8 mouse cellular contexts compared by ENCODE assay signal in the genomic region with DNA sequence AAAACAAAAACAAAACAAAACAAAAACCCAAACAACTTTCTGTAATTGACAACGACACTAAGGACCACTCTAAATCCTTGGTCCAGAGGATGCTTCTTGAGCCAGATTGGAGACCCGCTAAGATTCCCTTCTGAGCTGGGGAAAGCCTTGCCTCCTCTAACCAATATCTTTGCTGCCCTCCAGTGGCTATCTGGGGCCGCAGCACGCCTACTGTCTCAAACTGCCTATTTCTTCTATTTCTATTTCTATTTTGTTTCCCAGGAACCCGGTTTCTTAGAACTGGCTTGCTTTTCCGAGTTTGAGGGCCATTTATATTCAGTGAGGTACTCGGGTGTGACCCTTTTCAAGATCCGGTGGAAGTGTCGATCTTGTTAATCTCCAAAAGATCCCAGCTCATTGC. TPM values are rescaled to one million over a fixed set of nuclear protein-coding genes. Genes with fewer than 3 reads are reported as not detected.
A peak's percentile ranks its signal among the peaks of the same experiment; 100 is the strongest.
DNase-seq lines count a peak whose midpoint lies in the region; ATAC-seq and TF ChIP-seq lines count a peak whose summit lies in the region.

No protein-coding gene starts in this region.

- no peak overlapping the region for H3K9ac ChIP-seq in liver, embryonic 14.5 days (replicated peaks)
- no peak overlapping the region for H3K9ac ChIP-seq in neural tube, embryonic 11.5 days (ENCODE audit: low read length)

- peak; percentile 76 for DNase-seq in adipocyte (ENCODE audit: low spot score)
- DNase-seq in gastrocnemius, postnatal 4 days (ENCODE audit: low spot score in 2 of 2), result peak; percentile 40 to 78
- peak; percentile 89 for DNase-seq in kidney, postnatal 10 days
- peak in 2 of 3 experiments; percentile 11 to 27 for DNase-seq in liver, embryonic 14.5 days (ENCODE audit: low read depth in 3 of 3, low spot score in 3 of 3)
- DNase-seq in neural tube, embryonic 11.5 days (ENCODE audit: low spot score), result peak; percentile 77

- H3K27ac ChIP-seq in cortical plate, adult 2 months (ENCODE audit: insufficient read depth, low read length), result no peak overlapping the region
- H3K27ac ChIP-seq in liver, embryonic 14.5 days, result no peak overlapping the region
- H3K27ac ChIP-seq in neural tube, embryonic 11.5 days (ENCODE audit: low read depth, low read length), result no peak overlapping the region
- H3K27ac ChIP-seq in testis, adult 2 months (ENCODE audit: control insufficient read depth, insufficient read depth, low read depth, low read length), result no peak overlapping the region

- H3K4me1 ChIP-seq in cortical plate, adult 2 months (ENCODE audit: control insufficient read depth, insufficient read depth, low read length), result no peaks in the 10 kb centered on the region
- H3K4me1 ChIP-seq in liver, embryonic 14.5 days (replicated peaks; ENCODE audit: control insufficient read depth in 2 of 2, insufficient read depth in 2 of 2, low read length in 1 of 2), result no peaks in the 10 kb centered on the region
- H3K4me1 ChIP-seq in neural tube, embryonic 11.5 days (ENCODE audit: control insufficient read depth, insufficient read depth, low read length), result no peaks in the 10 kb centered on the region
- no peaks in the 10 kb centered on the region for H3K4me1 ChIP-seq in testis, adult 2 months (ENCODE audit: control insufficient read depth, insufficient read depth, low read length)

- peak; percentile 49 for TF ChIP-seq CTCF in C2C12 (IDR thresholded peaks at IDR 0.05; ENCODE audit: control insufficient read depth, insufficient read depth, insufficient read length)
- TF ChIP-seq CTCF in cortical plate, adult 2 months (IDR thresholded peaks at IDR 0.05; ENCODE audit: extremely low read depth, insufficient read depth, low read length), result peak; percentile 81
- TF ChIP-seq CTCF in liver, embryonic 14.5 days (IDR thresholded peaks at IDR 0.05; ENCODE audit: low read depth), result peak; percentile 67
- TF ChIP-seq CTCF in testis, adult 2 months (IDR thresholded peaks at IDR 0.05; ENCODE audit: control insufficient read depth, insufficient read depth, insufficient replicate concordance, low read depth, low read length), result peak; percentile 63; the same call in 1 of the 2 replicates

- no peaks in the 10 kb centered on the region for H3K79me3 ChIP-seq in C2C12 (ENCODE audit: low read depth)

- H3K79me2 ChIP-seq in C2C12 (ENCODE audit: control insufficient read depth, insufficient read depth), result no peaks in the 10 kb centered on the region

- no peaks in the 10 kb centered on the region for H3K27me3 ChIP-seq in C2C12 (ENCODE audit: control insufficient read depth, insufficient read depth, insufficient read length)
- H3K27me3 ChIP-seq in liver, embryonic 14.5 days (ENCODE audit: control insufficient read depth, insufficient read depth, low read length), result no peaks in the 10 kb centered on the region
- H3K27me3 ChIP-seq in neural tube, embryonic 11.5 days (ENCODE audit: control insufficient read depth, insufficient read depth, low read length), result no peaks in the 10 kb centered on the region
- H3K27me3 ChIP-seq in testis, adult 2 months (ENCODE audit: control insufficient read depth, insufficient read depth, low read length), result no peaks in the 10 kb centered on the region

- no peak overlapping the region for H3K4me2 ChIP-seq in liver, embryonic 14.5 days (ENCODE audit: low read depth)
- no peak overlapping the region for H3K4me2 ChIP-seq in neural tube, embryonic 11.5 days (ENCODE audit: low read depth)

- WGBS in liver, embryonic 14.5 days (ENCODE audit: insufficient replicate concordance), result 7% methylated on average over 9 of the region's 9 CpGs
- 22% methylated on average over 9 of the region's 9 CpGs for WGBS in neural tube, embryonic 11.5 days

- H3K9me3 ChIP-seq in liver, embryonic 14.5 days (ENCODE audit: control insufficient read depth, low read length), result no peaks in the 10 kb centered on the region
- H3K9me3 ChIP-seq in neural tube, embryonic 11.5 days (ENCODE audit: control insufficient read depth, low read length), result no peaks in the 10 kb centered on the region

- TF ChIP-seq POLR2A in cortical plate, adult 2 months (IDR thresholded peaks at IDR 0.05; ENCODE audit: extremely low read depth, insufficient read depth, low read length), result no peak
- no peak for TF ChIP-seq POLR2A in testis, adult 2 months (IDR thresholded peaks at IDR 0.05; ENCODE audit: control insufficient read depth, low read depth, low read length)

- no peak for TF ChIP-seq EP300 in liver, embryonic 14.5 days (IDR thresholded peaks at IDR 0.05; ENCODE audit: low read depth)

- ATAC-seq in liver, embryonic 14.5 days (ENCODE audit: insufficient read depth), result no peak
- peak; percentile 45; the same call in 1 of the 2 replicates for ATAC-seq in neural tube, embryonic 11.5 days (ENCODE audit: insufficient read depth, low FRiP score, low TSS enrichment)

- H3K4me3 ChIP-seq in C2C12 (ENCODE audit: insufficient read depth, poor library complexity, severe bottlenecking), result no peak overlapping the region
- no peak overlapping the region for H3K4me3 ChIP-seq in cortical plate, adult 2 months (ENCODE audit: insufficient read depth, low read length)
- H3K4me3 ChIP-seq in liver, embryonic 14.5 days (ENCODE audit: insufficient read depth in 1 of 2, low read depth in 2 of 2, low read length in 2 of 2), result no peak overlapping the region
- no peak overlapping the region for H3K4me3 ChIP-seq in neural tube, embryonic 11.5 days (ENCODE audit: low read depth, low read length)
- H3K4me3 ChIP-seq in testis, adult 2 months (ENCODE audit: control insufficient read depth, low read depth, low read length), result no peak overlapping the region

- H3ac ChIP-seq in C2C12 (ENCODE audit: control insufficient read depth, insufficient read length, low read depth), result no peak overlapping the region

- no peaks in the 10 kb centered on the region for H3K36me3 ChIP-seq in C2C12 (ENCODE audit: control insufficient read depth, insufficient read depth)
- no peaks in the 10 kb centered on the region for H3K36me3 ChIP-seq in liver, embryonic 14.5 days (replicated peaks; ENCODE audit: control insufficient read depth, insufficient read depth, low read depth)
- no peaks in the 10 kb centered on the region for H3K36me3 ChIP-seq in neural tube, embryonic 11.5 days (ENCODE audit: control insufficient read depth, insufficient read depth, low read length)
- H3K36me3 ChIP-seq in testis, adult 2 months (ENCODE audit: control insufficient read depth, insufficient read depth, low read length), result no peaks in the 10 kb centered on the region

TF ChIP-seq in C2C12, 6 proteins besides CTCF, POLR2A, EP300 and RAD21:
- TF ChIP-seq MAX (IDR thresholded peaks at IDR 0.05), result no peak
TF ChIP-seq in C2C12: peak in this region for 0.

RNA-seq across cellular contexts. Expression of a gene that starts 23.6 kb away (rescaled TPM):
- polyA plus RNA-seq in C2C12 (2012; fragmentation: generic; extraction: Trizol), result 0.06 TPM
- 0.89 and 0.94 TPM in 2 replicates for polyA plus RNA-seq in cortical plate, adult 2 months (2012; rRNA removed)
- total RNA-seq in gastrocnemius, postnatal 4 days (2021), result 1 to 10 TPM in 1 of 2 experiments, under 1 TPM in 1; 0.59 to 1.2 TPM
- 2.6 and 3.6 TPM in 2 replicates for polyA plus RNA-seq in liver, embryonic 14.5 days (2012; rRNA removed)
- polyA plus RNA-seq in liver, embryonic 14.5 days (2014; fragmentation: Nextera tagmentation; extraction: Ambion mirVana), result 2.8 and 3.7 TPM in 2 replicates
- 1.1 and 1.5 TPM in 2 replicates for polyA plus RNA-seq in neural tube, embryonic 11.5 days (2014; fragmentation: Nextera tagmentation; extraction: Ambion mirVana)
- polyA plus RNA-seq in testis, adult 2 months (2012; rRNA removed), result 0.59 and 1.1 TPM in 2 replicates

Comparison
In these comparisons a context has a peak if more than half of its experiments do, and no peak if none do; other contexts are left out.
1. DNase-seq: peak in every context shown above with its lines; median percentile 89 in kidney, postnatal 10 days; 77 in neural tube, embryonic 11.5 days; 76 in adipocyte; 59 in gastrocnemius, postnatal 4 days; 19 in liver, embryonic 14.5 days.